Mouse (Mus musculus) kidney, adult 8-10 months (tissue): ENCODE data around the gene Tnpo3.
A peak's percentile ranks its signal among the peaks of the same experiment; 100 is the strongest.

Experiments
- DNase-seq, 2 experiments: peaks; one replicate each; pipeline ENCODE4 v3.0.0; 2022

Gene Tnpo3

GRCm38 (mm10) chr6:29526281-29527251, 83.1 kb downstream of the Tnpo3 start, which contains the start of gene Irf5:
Irf5 (plus strand) TSS chr6:29526625.
- no peak for DNase-seq

DNA sequence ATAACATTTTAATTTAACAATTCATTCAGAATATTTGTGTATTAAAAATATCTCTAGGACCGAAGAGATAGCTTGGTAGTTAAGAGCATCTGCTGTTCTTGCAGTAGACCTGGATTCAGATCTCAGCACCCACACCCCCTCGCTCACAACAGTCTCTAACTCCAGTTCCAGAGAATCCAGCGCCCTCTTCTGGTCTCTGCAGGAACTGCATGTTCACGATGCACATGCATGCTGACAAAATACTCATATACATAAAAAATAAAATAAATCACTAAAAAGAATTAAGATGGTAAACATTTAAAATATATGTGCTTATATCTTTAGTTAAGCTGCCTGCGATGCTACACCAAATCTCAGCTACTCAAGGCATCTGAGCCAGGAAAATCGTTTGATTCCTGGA, 84.4 kb downstream of the Tnpo3 start:
- no peak for DNase-seq

DNA sequence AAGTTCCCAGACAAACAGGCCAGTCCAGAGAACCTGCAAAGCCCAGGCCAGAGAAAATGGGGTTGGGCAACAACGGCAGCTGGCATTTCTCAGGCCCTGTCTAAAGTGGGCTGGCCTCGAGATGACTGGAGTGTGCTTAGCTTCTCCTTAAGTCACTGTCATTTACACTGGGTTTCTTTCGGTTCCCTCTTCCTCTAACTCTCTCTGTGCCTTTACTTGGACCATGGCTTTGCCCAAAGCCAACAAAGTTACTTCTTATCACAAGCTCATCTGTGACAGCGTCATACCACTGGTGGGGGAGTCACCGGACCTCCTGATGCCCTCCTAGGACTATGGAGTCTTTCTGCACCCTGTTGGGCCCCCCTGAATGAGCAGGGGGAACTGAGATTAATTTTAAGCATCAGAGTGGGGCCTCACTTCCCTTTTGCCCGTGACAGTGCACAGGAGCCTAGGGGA, 85.6 kb downstream of the Tnpo3 start:
- no peak for DNase-seq

DNA sequence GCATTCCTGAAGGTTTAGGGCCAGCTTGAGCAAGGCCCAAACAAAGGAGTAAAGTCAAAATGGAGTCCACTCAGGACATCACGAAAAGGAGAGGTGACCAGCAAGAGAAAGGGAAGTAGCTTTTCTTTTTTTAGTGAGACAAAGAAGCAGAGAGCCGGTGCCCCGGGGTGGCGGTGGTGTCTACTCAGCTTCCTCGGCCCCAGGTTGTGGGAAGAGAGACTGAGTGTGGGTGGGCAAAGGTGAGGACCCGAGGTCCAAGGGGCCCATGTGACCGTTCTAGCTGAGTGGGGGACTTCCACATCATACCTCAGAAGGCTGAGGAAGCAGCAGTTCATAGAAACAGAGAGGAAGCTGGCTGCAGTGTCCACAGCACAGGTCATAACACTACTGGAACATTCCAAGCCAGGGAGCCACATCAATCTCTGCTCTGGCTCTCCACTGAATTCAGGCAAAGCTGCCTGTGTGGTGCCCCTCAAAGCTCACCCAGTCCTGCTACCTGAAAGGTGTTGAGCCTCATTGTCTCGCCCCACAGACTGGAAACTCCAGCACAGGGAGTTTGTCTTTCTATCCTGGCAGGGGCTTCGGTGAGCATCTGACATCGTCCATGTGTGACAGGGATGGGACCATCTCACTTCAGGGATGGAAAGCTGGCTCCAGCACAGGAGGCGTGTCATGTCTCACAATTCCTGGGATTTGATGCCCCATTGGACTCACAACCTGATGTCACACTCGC, 86.2 kb downstream of the Tnpo3 start:
- DNase-seq = no peak

DNA sequence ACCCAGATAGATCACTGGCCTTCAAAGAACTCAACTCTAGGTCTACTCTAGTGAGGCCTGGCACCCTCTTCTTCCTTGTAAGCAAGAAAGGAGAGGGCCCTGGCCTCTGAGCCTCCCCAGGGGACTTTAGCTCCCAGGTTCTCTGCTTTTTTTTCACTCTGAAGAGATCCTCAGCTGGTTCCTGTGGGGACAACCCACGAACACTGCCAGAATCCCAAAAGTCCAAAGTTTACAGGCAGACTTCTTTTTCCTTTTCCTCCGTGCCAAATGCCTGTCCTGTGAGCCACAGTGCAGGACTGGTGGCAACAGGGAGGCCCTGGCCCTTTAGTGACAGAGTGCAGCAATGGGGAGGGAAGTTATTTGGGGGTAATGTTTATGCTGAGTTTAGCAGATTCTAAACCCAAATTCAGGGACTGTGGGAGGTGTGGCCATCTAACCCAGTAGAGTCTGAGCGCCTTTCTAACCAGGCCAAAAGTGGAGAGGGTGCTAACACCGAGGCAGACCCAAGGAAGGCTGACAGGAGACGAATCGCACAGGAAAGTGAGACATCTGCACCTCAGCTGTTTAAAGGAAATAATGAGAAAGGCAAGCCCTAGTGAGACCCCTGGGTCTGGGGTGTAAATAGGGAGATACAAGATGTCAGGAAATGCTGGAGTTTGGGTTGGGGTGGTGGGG, 86.9 kb downstream of the Tnpo3 start:
- DNase-seq = peak; percentile 55 to 72

DNA sequence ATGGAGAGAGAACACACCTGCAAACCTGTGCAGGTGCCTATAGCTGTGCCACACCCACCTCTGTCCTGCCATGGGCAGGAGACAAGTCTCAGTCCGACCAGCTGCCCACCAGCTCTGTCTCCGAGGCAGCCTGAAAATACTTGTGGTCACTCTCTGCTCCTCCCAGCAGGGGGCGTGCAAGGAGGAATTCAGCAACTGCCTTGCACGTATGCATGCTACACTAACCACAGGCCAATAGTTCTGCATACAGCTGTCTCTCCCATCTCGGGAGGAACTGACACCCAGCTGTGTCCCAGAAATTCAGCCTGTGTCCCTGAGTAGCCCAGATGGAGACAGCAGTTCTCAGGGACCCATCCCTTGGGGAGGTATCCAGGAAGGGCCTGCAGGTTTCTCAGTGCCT, 92.5 kb downstream of the Tnpo3 start:
- peak; percentile 59 to 75 for DNase-seq

GRCm38 (mm10) chr6:29513284-29513683, 96.4 kb downstream of the Tnpo3 start:
- peak; percentile 75 to 77 for DNase-seq

- no peak for DNase-seq
Measured at GRCm38 (mm10) chr6:29509086-29509485, 100.6 kb downstream of the Tnpo3 start.

DNA sequence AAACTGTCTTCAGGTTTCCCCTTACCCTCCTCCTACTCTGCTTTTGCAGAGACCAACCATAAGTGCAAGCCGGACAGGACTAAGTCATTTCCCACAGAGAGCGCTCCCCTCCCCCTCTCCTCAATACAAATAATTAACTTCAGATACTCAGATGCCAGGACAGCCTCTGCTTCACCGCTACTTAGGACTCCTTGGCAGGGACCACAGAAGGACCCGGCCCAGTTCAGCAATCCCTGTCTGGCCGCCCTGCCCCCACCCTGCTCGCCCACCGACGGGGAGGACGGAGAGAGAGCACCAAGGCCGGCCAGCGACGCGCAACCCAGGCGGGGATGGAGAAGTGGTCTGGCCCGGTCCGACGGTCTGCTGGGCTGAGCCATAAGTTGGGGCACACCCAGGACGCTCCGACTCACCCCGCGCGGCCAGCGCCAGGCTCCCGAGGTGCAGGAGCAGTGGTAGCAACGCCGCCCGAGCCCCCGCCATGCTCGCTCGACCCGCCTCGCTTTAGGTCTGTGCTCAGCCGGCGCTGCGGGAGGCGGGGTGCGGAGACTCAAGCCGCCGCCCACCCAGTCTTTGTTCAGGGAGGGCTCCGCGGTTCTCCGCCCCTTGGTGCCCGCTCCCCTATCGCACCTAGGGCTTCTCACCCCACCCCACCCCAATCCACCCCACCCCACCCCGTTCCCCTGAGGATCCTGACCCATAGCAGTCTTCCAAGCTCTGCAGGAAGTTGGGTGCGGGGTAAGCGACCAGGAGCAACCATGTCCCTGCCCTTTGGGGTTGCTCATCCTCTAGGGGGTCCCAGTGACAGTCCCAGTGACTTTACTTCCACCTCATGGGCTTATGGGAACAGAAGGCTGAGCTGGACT, 102.0 kb downstream of the Tnpo3 start, which contains the start of gene Kcp:
Kcp (minus strand) TSS at position 506 of the 863 bp plus-strand sequence.
- DNase-seq = peak; percentile 64

DNA sequence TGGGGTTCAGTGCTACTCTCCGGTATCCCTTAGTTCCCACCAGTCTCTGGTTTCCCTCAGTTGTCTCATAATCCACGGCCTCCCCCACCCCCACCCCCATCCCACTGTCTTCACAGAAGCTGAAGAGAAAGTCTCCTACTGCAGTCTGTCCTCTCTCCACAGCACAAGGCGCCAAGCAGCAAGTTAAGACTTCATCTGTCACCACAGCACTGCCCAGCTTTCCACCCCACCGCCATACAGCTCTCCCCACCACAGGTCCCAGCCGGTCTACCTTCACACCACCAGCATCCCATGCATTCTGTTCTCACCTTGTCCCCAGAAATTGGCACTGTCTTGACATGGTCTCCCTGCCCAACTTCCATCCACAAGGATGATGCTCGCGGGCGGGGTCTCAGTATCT, 102.9 kb downstream of the Tnpo3 start:
- DNase-seq = no peak

DNA sequence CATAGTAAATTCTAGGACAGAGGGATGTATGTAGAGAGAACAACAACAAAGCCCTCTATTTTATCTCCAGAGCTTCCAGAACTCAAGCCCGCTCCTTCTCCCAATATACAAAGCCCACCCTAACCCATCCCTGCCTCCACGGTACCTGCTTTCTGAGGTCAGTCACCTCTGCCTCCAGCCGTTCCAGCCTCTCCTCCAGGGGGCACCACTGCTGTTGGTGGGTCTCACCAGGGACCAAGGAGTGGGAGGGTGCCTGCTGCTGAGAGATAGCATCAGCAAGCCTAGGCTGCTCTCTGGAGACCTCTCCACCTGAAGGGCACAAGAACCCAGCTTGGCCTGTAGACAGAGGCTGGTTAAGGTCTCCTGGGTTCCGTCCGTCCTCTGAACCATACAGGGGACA, 104.2 kb downstream of the Tnpo3 start:
- DNase-seq = no peak

DNA sequence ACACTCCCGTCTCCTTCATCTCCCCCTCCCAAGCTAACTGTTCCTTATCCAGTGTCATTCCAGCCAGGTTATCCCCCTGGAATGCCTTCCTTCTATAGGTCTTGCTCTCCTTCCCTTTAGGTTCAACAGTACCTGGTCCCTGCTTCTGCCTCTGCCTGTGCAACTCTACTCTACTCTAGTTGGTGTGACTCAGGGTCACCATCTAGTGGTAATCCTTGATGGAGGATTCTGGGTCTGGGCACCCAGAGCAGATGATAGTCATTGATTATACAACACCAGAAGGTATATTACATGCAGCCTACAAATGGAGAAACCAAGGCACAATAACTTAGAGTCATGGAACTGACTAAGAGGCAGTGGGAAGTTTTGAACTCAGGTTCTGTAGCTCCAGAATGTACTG, 108.1 kb downstream of the Tnpo3 start:
- DNase-seq = no peak

GRCm38 (mm10) chr6:29500810-29501209, 108.9 kb downstream of the Tnpo3 start:
- no peak for DNase-seq

DNA sequence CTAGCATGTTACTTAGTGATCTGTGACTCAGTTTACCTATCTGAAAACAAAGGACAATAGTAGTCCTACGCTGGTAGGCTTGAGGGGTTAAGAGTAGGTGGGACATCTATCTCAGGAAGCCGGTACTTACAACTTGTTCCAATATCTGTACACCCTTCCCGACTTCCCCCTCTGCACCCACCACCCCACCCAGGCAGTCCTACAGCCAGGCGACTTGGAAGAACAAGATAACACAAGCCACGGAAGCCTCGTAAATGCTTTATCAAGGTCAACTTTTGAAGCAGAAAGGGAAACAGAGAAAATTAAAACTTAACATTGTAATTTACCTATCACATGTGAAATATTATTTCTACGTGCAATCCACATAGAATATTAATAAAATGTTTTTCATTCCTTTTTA, 109.5 kb downstream of the Tnpo3 start:
- no peak for DNase-seq

- DNase-seq = no peak
Measured at GRCm38 (mm10) chr6:29497791-29498190, 111.9 kb downstream of the Tnpo3 start.

GRCm38 (mm10) chr6:29496270-29496669, 113.4 kb downstream of the Tnpo3 start:
- DNase-seq = no peak

DNA sequence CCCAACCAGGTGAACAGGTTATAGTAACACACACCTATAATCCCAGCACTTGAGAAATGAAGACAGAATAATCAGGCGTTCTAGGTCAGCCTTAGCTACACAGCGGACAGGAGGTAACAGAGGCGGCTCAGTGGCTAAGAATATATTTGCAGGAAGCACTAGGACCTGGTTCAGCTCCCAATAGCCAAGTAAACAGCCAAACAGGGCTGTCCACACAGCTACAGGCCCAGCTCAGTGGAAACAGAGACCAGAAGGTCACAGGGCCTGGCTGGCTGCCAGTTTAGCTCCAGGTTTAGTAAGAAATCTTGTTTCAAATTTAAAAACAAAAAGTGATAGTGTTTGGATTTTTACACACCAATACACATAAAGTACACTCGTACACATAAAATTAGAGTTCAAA, 115.6 kb downstream of the Tnpo3 start:
- peak; percentile 25 to 45 for DNase-seq
